Mouse (Mus musculus) heart, adult 2 months (tissue): ENCODE results near the gene Snrnp200.

ENCODE experiments used
- CTCF ChIP-seq: fragments of 200-600 bp; IDR thresholded peaks from 2 replicates; pipeline ENCODE4 v1.8.1; 2022; ENCODE audit warnings: antibody characterized with exemption, mild to moderate bottlenecking, moderate library complexity
- POLR2A ChIP-seq: fragments of 200-500 bp; IDR thresholded peaks from 2 replicates; pipeline ENCODE4 v1.6.1; 2011; ENCODE audit warnings: mild to moderate bottlenecking, low read depth, low read length, control low read depth; ENCODE audit not compliant: insufficient read depth

DNA sequence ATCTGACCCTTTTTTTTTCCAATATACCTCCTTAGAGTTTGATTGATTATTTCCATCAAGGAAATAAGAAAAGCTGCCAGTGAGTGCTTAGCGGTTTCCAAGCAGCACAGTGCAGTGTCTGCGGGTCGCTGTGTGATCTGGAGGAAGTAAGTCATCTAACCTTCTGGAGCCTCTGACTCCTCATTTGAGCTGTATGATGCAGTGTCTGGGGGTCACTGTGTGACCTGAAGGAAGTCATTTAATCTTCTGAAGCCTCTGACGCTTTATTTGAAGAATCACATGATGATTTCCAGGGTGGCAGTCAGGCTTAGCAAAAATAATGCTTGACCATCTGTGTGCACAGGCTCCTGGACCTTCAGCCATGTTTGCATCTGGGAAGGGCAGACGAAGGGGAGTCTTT lies 44.6 kb downstream of the Snrnp200 start:
- TF ChIP-seq CTCF (no peak), POLR2A (no peak)
